Mouse (Mus musculus): ENCODE results near the gene Galk2. TPM values are rescaled to one million over a fixed set of nuclear protein-coding genes. Genes with fewer than 3 reads are reported as not detected.

The Galk2 gene
- polyA plus RNA-seq, 1 experiment from 2014 or later = 34.0 TPM

DNA sequence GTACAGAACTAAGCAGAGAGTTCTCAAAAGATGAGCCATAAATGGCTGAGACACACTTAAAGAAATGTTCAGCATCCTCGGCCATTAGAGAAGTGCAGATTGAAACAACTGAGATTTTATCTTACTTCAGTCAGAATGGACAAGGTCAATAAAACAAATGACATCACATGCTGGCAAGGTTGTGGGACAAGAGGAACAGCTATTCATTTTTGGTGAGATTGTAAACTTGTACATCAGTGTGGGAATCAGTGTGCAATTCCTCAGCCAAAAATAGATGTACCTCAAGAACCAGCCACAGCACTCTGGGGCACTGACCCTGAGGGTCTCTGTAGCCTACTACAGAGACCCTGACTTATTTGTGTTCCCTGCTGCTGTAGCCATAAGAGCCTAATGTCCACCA is 84.4 kb downstream of the Galk2 start:
- no peak overlapping the region for H3K4me3 ChIP-seq (ENCODE audit: control insufficient read depth in 1 of 2, insufficient read depth in 1 of 2, low read depth in 1 of 2, low read length in 2 of 2)
- no peaks in the 10 kb centered on the region for H3K27me3 ChIP-seq (ENCODE audit: control insufficient read depth, insufficient read depth, low read length)
- H3K36me3 ChIP-seq (ENCODE audit: control insufficient read depth, insufficient read depth, low read length) = peaks cover 13% of the 10 kb centered on the region
- H3K4me2 ChIP-seq (ENCODE audit: low read length) = no peak overlapping the region
- WGBS = 71% methylated on average over 1 of the region's 1 CpGs
- H3K9ac ChIP-seq (ENCODE audit: low read length) = no peak overlapping the region
- H3K4me1 ChIP-seq (ENCODE audit: control insufficient read depth in 2 of 2, insufficient read depth in 2 of 2, low read length in 2 of 2) = peaks cover 7 to 8% of the 10 kb centered on the region in 2 experiments; a peak in 3 of 4 replicates
- H3K9me3 ChIP-seq (ENCODE audit: control insufficient read depth, low read length) = no peaks in the 10 kb centered on the region
- no peak for ATAC-seq (ENCODE audit: insufficient number of reproducible peaks, insufficient read depth, low FRiP score, low read depth)
- no peak overlapping the region for H3K27ac ChIP-seq (replicated peaks in 1 of 2; ENCODE audit: control insufficient read depth in 1 of 2, insufficient read depth in 1 of 2, low read depth in 2 of 2, low read length in 2 of 2)

DNA sequence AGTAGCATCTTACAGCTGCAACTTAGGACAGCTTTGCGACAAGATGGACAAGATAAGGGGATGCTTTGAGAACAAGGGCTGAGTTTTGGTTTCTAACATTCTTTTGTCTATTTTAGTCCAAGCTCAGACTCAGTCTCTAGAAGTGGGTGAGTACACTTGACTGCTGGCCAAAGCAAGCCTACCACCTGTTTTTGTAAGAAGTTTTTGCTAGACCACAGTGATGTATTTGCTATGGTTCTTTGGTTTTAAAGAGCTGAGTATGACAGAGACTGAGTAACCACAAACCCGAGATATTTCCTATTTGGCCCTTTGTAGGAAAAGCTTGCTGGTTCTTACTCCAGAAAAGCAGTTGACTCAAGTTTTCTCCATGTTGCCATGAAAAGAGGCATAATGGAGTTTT is 89.3 kb downstream of the Galk2 start:
- H3K36me3 ChIP-seq (ENCODE audit: control insufficient read depth, insufficient read depth, low read length) = peaks cover 27% of the 10 kb centered on the region
- WGBS = 91% methylated on average over 2 of the region's 2 CpGs

DNA sequence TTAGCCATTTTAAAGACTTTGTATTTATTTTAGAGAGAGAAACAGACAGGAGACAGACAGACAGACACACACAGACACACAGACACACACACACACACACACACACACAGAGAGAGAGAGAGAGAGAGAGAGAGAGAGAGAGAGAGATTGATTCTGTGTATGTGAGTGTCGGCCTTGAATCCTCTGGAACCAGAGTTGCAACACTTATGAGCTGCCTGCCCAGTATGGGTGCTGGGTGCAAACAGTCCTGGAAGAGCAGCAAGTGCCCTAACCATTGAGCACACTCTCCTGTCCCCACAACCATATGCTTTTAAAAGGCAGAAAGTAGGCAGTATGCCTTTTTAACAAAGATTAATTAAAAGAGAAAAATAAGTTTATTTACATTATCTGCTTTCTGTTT is 109.9 kb downstream of the Galk2 start:
- no peak overlapping the region for H3K27ac ChIP-seq (replicated peaks in 1 of 2; ENCODE audit: control insufficient read depth in 1 of 2, insufficient read depth in 1 of 2, low read depth in 2 of 2, low read length in 2 of 2)
- H3K4me1 ChIP-seq (ENCODE audit: control insufficient read depth in 2 of 2, insufficient read depth in 2 of 2, low read length in 2 of 2) = 0 out of 4 replicates have a peak, but pooled peaks cover 2 to 11% of the 10 kb centered on the region in 2 experiments
- no peaks in the 10 kb centered on the region for H3K27me3 ChIP-seq (ENCODE audit: control insufficient read depth, insufficient read depth, low read length)
- no peak overlapping the region for H3K4me3 ChIP-seq (ENCODE audit: control insufficient read depth in 1 of 2, insufficient read depth in 1 of 2, low read depth in 1 of 2, low read length in 2 of 2)
- H3K9me3 ChIP-seq (ENCODE audit: control insufficient read depth, low read length) = no peaks in the 10 kb centered on the region
- H3K9ac ChIP-seq (ENCODE audit: low read length) = no peak overlapping the region
- H3K36me3 ChIP-seq (ENCODE audit: control insufficient read depth, insufficient read depth, low read length) = no peaks in the 10 kb centered on the region
- no peak for ATAC-seq (ENCODE audit: insufficient number of reproducible peaks, insufficient read depth, low FRiP score, low read depth)
- 75% methylated on average over 1 of the region's 1 CpGs for WGBS
- H3K4me2 ChIP-seq (ENCODE audit: low read length) = no peak overlapping the region

More for the DNA sequence above, 89.3 kb downstream of the Galk2 start:
- Histone ChIP-seq H3K4me2 (ENCODE audit: low read length) (no peak overlapping the region), H3K27me3 (ENCODE audit: control insufficient read depth, insufficient read depth, low read length) (no peaks in the 10 kb centered on the region), H3K4me3 (ENCODE audit: control insufficient read depth in 1 of 2, insufficient read depth in 1 of 2, low read depth in 1 of 2, low read length in 2 of 2) (no peak overlapping the region), H3K9ac (ENCODE audit: low read length) (no peak overlapping the region), H3K27ac (replicated peaks in 1 of 2; ENCODE audit: control insufficient read depth in 1 of 2, insufficient read depth in 1 of 2, low read depth in 2 of 2, low read length in 2 of 2) (no peak overlapping the region), H3K4me1 (ENCODE audit: control insufficient read depth in 2 of 2, insufficient read depth in 2 of 2, low read length in 2 of 2) (no peaks in the 10 kb centered on the region), H3K9me3 (ENCODE audit: control insufficient read depth, low read length) (no peaks in the 10 kb centered on the region)
- no peak for ATAC-seq (ENCODE audit: insufficient number of reproducible peaks, insufficient read depth, low FRiP score, low read depth)

DNA sequence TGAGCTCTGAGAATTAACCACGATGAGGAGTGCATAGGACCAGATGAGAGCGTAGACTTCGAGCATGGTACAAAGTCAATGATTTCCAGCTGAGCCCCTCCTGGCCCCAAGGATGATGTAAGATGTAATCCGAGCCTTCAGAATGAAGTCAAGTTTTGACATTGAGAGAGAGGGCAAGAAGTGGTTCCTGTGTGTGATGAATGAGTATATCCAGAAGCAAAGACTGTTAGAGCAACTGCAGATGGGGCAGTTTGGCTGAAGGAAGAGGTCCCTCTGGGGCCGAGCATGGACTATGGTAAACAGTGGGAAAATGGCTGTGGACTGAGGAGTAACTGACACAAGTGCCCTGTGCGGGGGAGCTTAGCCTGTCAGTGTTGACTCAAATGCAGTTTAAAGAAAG is 114.3 kb downstream of the Galk2 start:
- ATAC-seq (ENCODE audit: insufficient number of reproducible peaks, insufficient read depth, low FRiP score, low read depth) = no peak
- H3K4me3 ChIP-seq (ENCODE audit: control insufficient read depth in 1 of 2, insufficient read depth in 1 of 2, low read depth in 1 of 2, low read length in 2 of 2) = no peak overlapping the region

DNA sequence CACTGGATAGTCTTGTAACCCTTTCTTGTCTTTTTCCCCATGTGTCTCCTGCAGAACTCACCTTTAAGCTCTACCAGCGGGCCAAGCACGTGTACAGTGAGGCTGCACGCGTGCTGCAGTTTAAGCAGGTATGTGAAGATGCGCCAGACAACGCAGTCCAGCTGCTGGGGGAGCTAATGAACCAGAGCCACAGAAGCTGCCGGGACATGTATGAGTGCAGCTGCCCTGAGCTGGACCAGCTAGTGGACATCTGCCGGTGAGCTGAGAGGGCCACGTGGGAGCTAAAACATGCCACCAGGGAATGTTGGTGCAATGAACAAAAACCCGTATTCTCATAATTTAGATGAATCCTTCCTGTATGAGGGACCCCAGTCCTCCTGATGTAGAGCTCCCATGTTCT is 116.3 kb downstream of the Galk2 start:
- H3K4me3 ChIP-seq (ENCODE audit: control insufficient read depth in 1 of 2, insufficient read depth in 1 of 2, low read depth in 1 of 2, low read length in 2 of 2) = no peak overlapping the region
- no peak overlapping the region for H3K27ac ChIP-seq (replicated peaks in 1 of 2; ENCODE audit: control insufficient read depth in 1 of 2, insufficient read depth in 1 of 2, low read depth in 2 of 2, low read length in 2 of 2)
- H3K9me3 ChIP-seq (ENCODE audit: control insufficient read depth, low read length) = no peaks in the 10 kb centered on the region
- H3K27me3 ChIP-seq (ENCODE audit: control insufficient read depth, insufficient read depth, low read length) = no peaks in the 10 kb centered on the region
- 0 out of 2 replicates have a peak, but pooled peaks cover 5% of the 10 kb centered on the region for H3K36me3 ChIP-seq (ENCODE audit: control insufficient read depth, insufficient read depth, low read length)
- 89% methylated on average over 10 of the region's 10 CpGs for WGBS
- H3K9ac ChIP-seq (ENCODE audit: low read length) = no peak overlapping the region
- peaks cover under 1 to 8% of the 10 kb centered on the region in 2 experiments; a peak in 1 of 4 replicates for H3K4me1 ChIP-seq (ENCODE audit: control insufficient read depth in 2 of 2, insufficient read depth in 2 of 2, low read length in 2 of 2)
- ATAC-seq (ENCODE audit: insufficient number of reproducible peaks, insufficient read depth, low FRiP score, low read depth) = no peak
- H3K4me2 ChIP-seq (ENCODE audit: low read length) = no peak overlapping the region

More for the DNA sequence above, 114.3 kb downstream of the Galk2 start:
- no peaks in the 10 kb centered on the region for H3K9me3 ChIP-seq (ENCODE audit: control insufficient read depth, low read length)
- no peak overlapping the region for H3K9ac ChIP-seq (ENCODE audit: low read length)
- no peaks in the 10 kb centered on the region for H3K27me3 ChIP-seq (ENCODE audit: control insufficient read depth, insufficient read depth, low read length)
- no peak overlapping the region for H3K27ac ChIP-seq (replicated peaks in 1 of 2; ENCODE audit: control insufficient read depth in 1 of 2, insufficient read depth in 1 of 2, low read depth in 2 of 2, low read length in 2 of 2)
- peaks cover 2 to 11% of the 10 kb centered on the region in 2 experiments; a peak in 1 of 4 replicates for H3K4me1 ChIP-seq (ENCODE audit: control insufficient read depth in 2 of 2, insufficient read depth in 2 of 2, low read length in 2 of 2)
- 0 out of 2 replicates have a peak, but pooled peaks cover 4% of the 10 kb centered on the region for H3K36me3 ChIP-seq (ENCODE audit: control insufficient read depth, insufficient read depth, low read length)
- 56% methylated on average over 6 of the region's 6 CpGs for WGBS
- no peak overlapping the region for H3K4me2 ChIP-seq (ENCODE audit: low read length)

DNA sequence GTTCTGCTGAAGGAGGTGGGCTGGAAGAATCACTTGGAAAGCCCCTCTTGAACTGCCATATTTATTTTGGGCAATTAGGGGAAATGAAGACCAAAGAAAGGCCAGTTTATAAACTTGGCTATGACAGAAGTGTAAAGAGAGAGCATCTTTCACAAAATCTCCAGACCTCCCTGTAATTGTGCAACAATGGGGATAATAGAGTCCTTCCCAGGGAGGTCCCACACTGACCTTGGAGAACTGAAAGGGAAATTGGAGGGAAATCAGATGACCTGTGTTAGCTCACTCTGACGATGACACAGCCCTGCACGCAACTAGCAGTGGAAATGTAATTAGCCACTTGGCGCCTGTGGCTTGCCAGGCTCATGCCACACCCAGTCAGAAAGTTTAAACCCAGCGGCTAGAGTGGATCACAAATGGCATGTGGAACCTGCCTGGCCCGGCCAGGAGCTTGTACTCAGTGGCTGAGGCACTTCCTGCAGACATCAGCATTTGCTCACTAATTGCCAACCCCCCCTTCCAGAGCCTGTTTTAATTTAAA is 117.0 kb downstream of the Galk2 start:
- 0 out of 2 replicates have a peak, but pooled peaks cover 5% of the 10 kb centered on the region for H3K36me3 ChIP-seq (ENCODE audit: control insufficient read depth, insufficient read depth, low read length)
- H3K9me3 ChIP-seq (ENCODE audit: control insufficient read depth, low read length) = no peaks in the 10 kb centered on the region
- 56% methylated on average over 5 of the region's 5 CpGs for WGBS
- H3K27me3 ChIP-seq (ENCODE audit: control insufficient read depth, insufficient read depth, low read length) = no peaks in the 10 kb centered on the region
- H3K4me3 ChIP-seq (ENCODE audit: control insufficient read depth in 1 of 2, insufficient read depth in 1 of 2, low read depth in 1 of 2, low read length in 2 of 2) = no peak overlapping the region
- no peak overlapping the region for H3K27ac ChIP-seq (replicated peaks in 1 of 2; ENCODE audit: control insufficient read depth in 1 of 2, insufficient read depth in 1 of 2, low read depth in 2 of 2, low read length in 2 of 2)
- H3K4me1 ChIP-seq (ENCODE audit: control insufficient read depth in 2 of 2, insufficient read depth in 2 of 2, low read length in 2 of 2) = peaks cover 0 to 6% of the 10 kb centered on the region in 2 experiments; a peak in 1 of 4 replicates
- no peak overlapping the region for H3K9ac ChIP-seq (ENCODE audit: low read length)
- ATAC-seq (ENCODE audit: insufficient number of reproducible peaks, insufficient read depth, low FRiP score, low read depth) = no peak
- H3K4me2 ChIP-seq (ENCODE audit: low read length) = no peak overlapping the region

DNA sequence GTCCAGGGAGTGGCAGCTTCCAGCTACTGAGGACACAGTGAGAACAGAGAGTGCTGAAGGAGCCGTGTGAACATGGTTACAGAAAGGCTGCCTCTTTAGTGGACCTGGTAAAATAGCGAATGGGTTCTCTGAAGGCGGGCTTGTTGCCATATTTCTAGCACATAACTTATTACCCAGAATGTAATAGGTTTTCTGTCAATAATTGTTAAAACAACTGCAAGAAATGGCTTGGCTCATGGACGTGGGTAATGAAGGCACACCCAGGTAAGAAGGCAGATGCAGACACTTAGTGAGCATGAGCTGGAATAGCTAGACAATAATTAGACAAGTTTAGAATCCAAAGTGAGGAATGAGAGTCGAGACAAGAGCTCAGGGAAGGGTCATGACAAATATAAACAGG is 143.4 kb downstream of the Galk2 start:
- no peak overlapping the region for H3K4me3 ChIP-seq (ENCODE audit: control insufficient read depth in 1 of 2, insufficient read depth in 1 of 2, low read depth in 1 of 2, low read length in 2 of 2)
- H3K27me3 ChIP-seq (ENCODE audit: control insufficient read depth, insufficient read depth, low read length) = no peaks in the 10 kb centered on the region
- H3K9me3 ChIP-seq (ENCODE audit: control insufficient read depth, low read length) = no peaks in the 10 kb centered on the region
- H3K9ac ChIP-seq (ENCODE audit: low read length) = no peak overlapping the region
- ATAC-seq (ENCODE audit: insufficient number of reproducible peaks, insufficient read depth, low FRiP score, low read depth) = no peak
- H3K36me3 ChIP-seq (ENCODE audit: control insufficient read depth, insufficient read depth, low read length) = no peaks in the 10 kb centered on the region
- H3K4me2 ChIP-seq (ENCODE audit: low read length) = no peak overlapping the region
- H3K4me1 ChIP-seq (ENCODE audit: control insufficient read depth in 2 of 2, insufficient read depth in 2 of 2, low read length in 2 of 2) = no peaks in the 10 kb centered on the region
- WGBS = 76% methylated on average over 5 of the region's 5 CpGs
- H3K27ac ChIP-seq (replicated peaks in 1 of 2; ENCODE audit: control insufficient read depth in 1 of 2, insufficient read depth in 1 of 2, low read depth in 2 of 2, low read length in 2 of 2) = no peak overlapping the region

DNA sequence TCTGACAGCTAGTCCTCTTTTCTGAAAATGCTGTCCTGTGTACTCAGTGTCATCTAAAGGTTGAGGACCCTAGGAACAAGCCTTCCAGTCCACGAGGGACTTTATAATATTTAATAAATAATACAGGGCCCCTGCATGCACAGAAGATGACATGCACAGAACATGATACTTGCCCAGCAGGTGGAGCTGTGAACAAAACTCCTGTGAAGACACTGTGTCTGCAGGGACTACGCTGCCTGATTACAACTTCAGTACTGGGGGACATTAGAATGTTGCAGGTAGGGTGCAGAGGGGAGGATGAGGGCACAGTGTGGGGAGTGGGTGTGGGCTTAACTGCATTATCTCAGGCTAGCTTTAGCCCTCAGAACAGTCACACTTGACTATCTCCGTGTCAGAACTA is 147.2 kb downstream of the Galk2 start:
- Histone ChIP-seq H3K4me1 (ENCODE audit: control insufficient read depth in 2 of 2, insufficient read depth in 2 of 2, low read length in 2 of 2) (no peaks in the 10 kb centered on the region), H3K36me3 (ENCODE audit: control insufficient read depth, insufficient read depth, low read length) (no peaks in the 10 kb centered on the region), H3K27ac (replicated peaks in 1 of 2; ENCODE audit: control insufficient read depth in 1 of 2, insufficient read depth in 1 of 2, low read depth in 2 of 2, low read length in 2 of 2) (no peak overlapping the region), H3K4me2 (ENCODE audit: low read length) (no peak overlapping the region), H3K9me3 (ENCODE audit: control insufficient read depth, low read length) (no peaks in the 10 kb centered on the region), H3K27me3 (ENCODE audit: control insufficient read depth, insufficient read depth, low read length) (no peaks in the 10 kb centered on the region), H3K4me3 (ENCODE audit: control insufficient read depth in 1 of 2, insufficient read depth in 1 of 2, low read depth in 1 of 2, low read length in 2 of 2) (no peak overlapping the region), H3K9ac (ENCODE audit: low read length) (no peak overlapping the region)
- WGBS = 39% methylated on average over 3 of the region's 3 CpGs
- no peak for ATAC-seq (ENCODE audit: insufficient number of reproducible peaks, insufficient read depth, low FRiP score, low read depth)

All from heart, embryonic 14.5 days (tissue).